Mouse (Mus musculus) myocyte (in vitro differentiated cells): ENCODE data around the gene Gstm7. TPM values are rescaled to one million over a fixed set of nuclear protein-coding genes. Genes with fewer than 3 reads are reported as not detected.

Experiments used
- H3K27me3 ChIP-seq: one replicate; pipeline ENCODE4 v1.6.1; 2011; ENCODE audit not compliant: control insufficient read depth, insufficient read depth, insufficient read length
- H3K36me3 ChIP-seq: one replicate; pipeline ENCODE4 v1.6.1; 2011; ENCODE audit not compliant: control insufficient read depth, insufficient read depth
- H3K4me2 ChIP-seq: one replicate; pipeline ENCODE4 v1.6.1; 2011; ENCODE audit warnings: low read depth, control low read depth
- H3K4me3 ChIP-seq: one replicate; pipeline ENCODE4 v1.5.1; 2011; ENCODE audit warnings: mild to moderate bottlenecking, control low read depth, moderate library complexity
- H3K79me2 ChIP-seq: one replicate; pipeline ENCODE4 v1.6.1; 2011; ENCODE audit not compliant: control insufficient read depth, insufficient read depth
- H3ac ChIP-seq: one replicate; pipeline ENCODE4 v1.6.1; 2011; ENCODE audit not compliant: control insufficient read depth, insufficient read length
- CEBPB ChIP-seq: IDR thresholded peaks from 2 replicates; pipeline ENCODE4 v1.6.1; 2011; ENCODE audit warnings: mild to moderate bottlenecking, moderate library complexity; ENCODE audit not compliant: poor library complexity, insufficient read depth, severe bottlenecking
- E2F4 ChIP-seq: IDR thresholded peaks from one replicate; pipeline ENCODE4 v1.6.1; 2011; ENCODE audit warnings: mild to moderate bottlenecking, control low read depth, moderate library complexity; ENCODE audit not compliant: insufficient read depth
- MAX ChIP-seq: IDR thresholded peaks from one replicate; pipeline ENCODE4 v1.6.1; 2011; ENCODE audit warnings: low read depth, mild to moderate bottlenecking, control low read depth
- MYOD1 ChIP-seq, 3 experiments: IDR thresholded peaks; one replicate each; pipeline ENCODE4 v1.6.1; 2011; ENCODE audit warnings: control low read depth in 2 of 3, low read depth in 2 of 3, mild to moderate bottlenecking in 2 of 3, moderate library complexity in 1 of 3; ENCODE audit not compliant: insufficient read length in 2 of 3, control insufficient read depth in 1 of 3
- MYOG ChIP-seq, 3 experiments: IDR thresholded peaks; one replicate each; pipeline ENCODE4 v1.6.1; 2011; ENCODE audit warnings: control low read depth in 2 of 3, low read depth in 2 of 3, mild to moderate bottlenecking in 2 of 3; ENCODE audit not compliant: insufficient read length in 2 of 3, control insufficient read depth in 1 of 3, insufficient read depth in 1 of 3
- POLR2A ChIP-seq: IDR thresholded peaks from one replicate; pipeline ENCODE4 v1.6.1; 2011; ENCODE audit warnings: low read depth, mild to moderate bottlenecking, control low read depth, moderate library complexity; ENCODE audit not compliant: insufficient read length
- POLR2AphosphoS2 ChIP-seq: IDR thresholded peaks from one replicate; pipeline ENCODE4 v1.6.1; 2011; ENCODE audit warnings: low read depth, control low read depth; ENCODE audit not compliant: insufficient read length
- REST ChIP-seq: IDR thresholded peaks from one replicate; pipeline ENCODE4 v1.6.1; 2011; ENCODE audit warnings: mild to moderate bottlenecking, control low read depth, moderate library complexity; ENCODE audit not compliant: insufficient read depth, insufficient read length
- SRF ChIP-seq: IDR thresholded peaks from one replicate; pipeline ENCODE4 v1.6.1; 2011; ENCODE audit warnings: low read depth; ENCODE audit not compliant: control insufficient read depth, insufficient read length
- TCF12 ChIP-seq: IDR thresholded peaks from one replicate; pipeline ENCODE4 v1.6.1; 2011; ENCODE audit warnings: mild to moderate bottlenecking, control low read depth; ENCODE audit not compliant: poor library complexity, insufficient read depth, severe bottlenecking
- TCF3 ChIP-seq: IDR thresholded peaks from one replicate; pipeline ENCODE4 v1.6.1; 2011; ENCODE audit warnings: low read depth, control low read depth; ENCODE audit not compliant: insufficient read length
- USF1 ChIP-seq: IDR thresholded peaks from one replicate; pipeline ENCODE4 v1.6.1; 2011; ENCODE audit warnings: low read depth, mild to moderate bottlenecking, control low read depth, moderate library complexity
- polyA plus RNA-seq: library from polyadenylated mRNA; unstranded; fragments of >200 nt; fragmentation: generic; extraction: Trizol; gene quantifications from one replicate; pipeline ENCODE4 v1.2.1, GENCODE M21; 2012; ENCODE audit warnings: missing spikeins

The Gstm7 gene
- polyA plus RNA-seq, 1 experiment = 0.50 TPM

DNA sequence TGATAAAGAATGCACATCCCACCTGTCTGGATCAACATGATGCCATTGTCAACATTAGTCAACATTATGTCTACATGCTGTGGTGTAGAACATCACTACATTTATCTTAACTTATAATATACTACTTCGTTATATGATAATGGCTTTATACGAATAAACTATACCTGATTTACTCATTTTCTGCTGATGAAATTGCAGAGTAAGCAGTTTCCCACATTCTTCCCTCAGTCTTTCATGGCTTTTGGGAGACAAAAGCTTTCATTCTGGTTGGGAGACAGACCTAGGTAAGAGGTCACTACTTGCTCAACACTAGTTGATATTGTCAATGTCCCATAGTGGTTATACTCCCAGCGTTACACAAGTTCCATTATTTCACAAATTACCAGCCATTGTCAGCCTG, 6.3 kb downstream of the Gstm7 start:
- H3ac ChIP-seq = no peak overlapping the region
- peaks cover 32% of the 10 kb centered on the region for H3K27me3 ChIP-seq
- no peak overlapping the region for H3K4me2 ChIP-seq
- no peaks in the 10 kb centered on the region for H3K36me3 ChIP-seq
- H3K79me2 ChIP-seq = no peaks in the 10 kb centered on the region
- TF ChIP-seq MYOG (IDR thresholded peaks at IDR 0.05; ENCODE audit: control insufficient read depth in 1 of 3, insufficient read depth in 1 of 3, insufficient read length in 2 of 3, low read depth in 2 of 3) (no peak), CEBPB (no peak), SRF (no peak), MAX (no peak), MYOD1 (IDR thresholded peaks at IDR 0.05; ENCODE audit: control insufficient read depth in 1 of 3, insufficient read length in 2 of 3, low read depth in 2 of 3) (no peak), REST (no peak), POLR2AphosphoS2 (no peak), TCF12 (no peak), USF1 (no peak), E2F4 (no peak), POLR2A (no peak)
- no peak overlapping the region for H3K4me3 ChIP-seq

DNA sequence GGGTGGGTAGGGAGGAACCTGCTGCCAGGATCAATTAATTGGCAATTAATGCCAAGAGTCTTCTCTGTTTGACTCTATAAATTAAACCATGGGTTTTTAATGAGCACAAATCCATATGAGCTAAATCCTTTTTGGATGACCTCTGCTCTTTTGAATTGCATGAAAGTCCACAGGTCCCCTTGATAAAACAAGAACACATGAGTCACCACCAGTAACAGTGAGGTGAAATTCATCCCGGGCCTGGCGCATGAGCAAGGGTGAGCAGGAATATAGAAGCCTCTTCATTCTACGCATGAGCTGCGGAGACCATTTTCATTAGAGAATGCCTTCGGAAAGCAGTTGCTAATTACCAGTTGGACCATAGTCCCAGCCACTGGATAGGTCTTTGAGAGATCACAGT, 11.3 kb downstream of the Gstm7 start:
- Histone ChIP-seq H3ac (no peak overlapping the region), H3K4me3 (no peak overlapping the region), H3K79me2 (no peaks in the 10 kb centered on the region)

DNA sequence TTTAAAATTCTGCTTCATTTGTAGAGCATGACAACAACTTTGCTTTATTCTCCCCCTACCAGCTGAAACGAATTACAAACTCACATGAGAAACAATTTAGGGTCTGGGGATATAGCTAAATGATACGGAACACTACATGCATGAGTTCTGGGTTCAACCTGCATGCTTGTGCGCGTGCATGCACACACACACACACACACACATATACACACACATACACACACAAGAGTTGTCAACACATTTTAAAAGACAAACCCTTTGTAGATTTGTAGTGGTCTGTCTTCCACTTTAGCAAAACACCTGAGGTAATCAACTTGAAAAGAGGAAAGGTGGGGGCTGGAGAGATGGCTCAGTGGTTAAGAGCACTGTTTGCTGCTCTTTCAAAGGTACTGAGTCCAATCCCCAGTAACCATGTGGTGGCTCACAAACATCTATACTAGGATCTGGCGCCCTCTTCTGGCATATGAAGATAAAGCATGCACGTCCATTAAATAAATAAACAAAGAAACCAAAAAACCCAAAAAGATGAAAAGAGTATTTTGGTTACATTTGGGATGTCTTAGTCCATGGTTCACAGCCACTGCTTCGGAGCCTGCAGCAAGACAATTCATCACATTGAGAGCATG, 13.7 kb downstream of the Gstm7 start:
- H3K79me2 ChIP-seq = no peaks in the 10 kb centered on the region
- no peaks in the 10 kb centered on the region for H3K36me3 ChIP-seq
- TF ChIP-seq MAX (no peak), USF1 (no peak), E2F4 (no peak), SRF (no peak), MYOG (IDR thresholded peaks at IDR 0.05; ENCODE audit: control insufficient read depth in 1 of 3, insufficient read depth in 1 of 3, insufficient read length in 2 of 3, low read depth in 2 of 3) (no peak), REST (no peak), POLR2AphosphoS2 (no peak), CEBPB (no peak), TCF12 (no peak), TCF3 (no peak)
- no peak overlapping the region for H3K4me3 ChIP-seq
- no peak overlapping the region for H3ac ChIP-seq
- no peak overlapping the region for H3K4me2 ChIP-seq
- peaks cover 35% of the 10 kb centered on the region for H3K27me3 ChIP-seq

More for the DNA sequence above, 11.3 kb downstream of the Gstm7 start:
- no peaks in the 10 kb centered on the region for H3K36me3 ChIP-seq
- peaks cover 40% of the 10 kb centered on the region for H3K27me3 ChIP-seq
- no peak overlapping the region for H3K4me2 ChIP-seq
- TF ChIP-seq POLR2AphosphoS2 (no peak), MYOG (IDR thresholded peaks at IDR 0.05; ENCODE audit: control insufficient read depth in 1 of 3, insufficient read depth in 1 of 3, insufficient read length in 2 of 3, low read depth in 2 of 3) (no peak), TCF3 (no peak), REST (no peak), SRF (no peak), MYOD1 (IDR thresholded peaks at IDR 0.05; ENCODE audit: control insufficient read depth in 1 of 3, insufficient read length in 2 of 3, low read depth in 2 of 3) (no peak), E2F4 (no peak), MAX (no peak), CEBPB (no peak), POLR2A (no peak), USF1 (no peak), TCF12 (no peak)

DNA sequence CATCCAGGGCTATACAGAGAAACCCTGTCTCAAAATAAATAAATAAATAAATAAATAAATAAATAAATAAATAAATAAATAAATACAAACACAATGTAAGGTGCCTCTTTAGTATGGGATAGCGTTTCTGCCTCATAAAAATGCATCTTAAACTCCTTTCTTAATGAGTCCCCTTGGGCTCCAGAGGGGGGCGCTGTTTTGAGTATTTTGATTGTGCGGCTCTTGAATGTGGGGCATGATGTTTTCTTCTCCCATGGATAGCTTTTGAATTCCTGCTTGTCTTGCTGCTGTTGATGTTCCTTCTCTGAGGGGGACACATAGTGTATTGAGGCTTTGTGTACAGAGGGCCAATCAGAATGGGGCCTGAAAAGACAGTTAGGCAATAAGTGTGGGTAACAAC, 14.5 kb downstream of the Gstm7 start:
- Histone ChIP-seq H3ac (no peak overlapping the region), H3K79me2 (no peaks in the 10 kb centered on the region), H3K4me2 (no peak overlapping the region), H3K36me3 (no peaks in the 10 kb centered on the region), H3K27me3 (peaks cover 38% of the 10 kb centered on the region), H3K4me3 (no peak overlapping the region)
- TF ChIP-seq TCF3 (no peak), USF1 (no peak), CEBPB (no peak), MYOD1 (IDR thresholded peaks at IDR 0.05; ENCODE audit: control insufficient read depth in 1 of 3, insufficient read length in 2 of 3, low read depth in 2 of 3) (no peak), SRF (no peak), REST (no peak), POLR2AphosphoS2 (no peak), E2F4 (no peak), MYOG (IDR thresholded peaks at IDR 0.05; ENCODE audit: control insufficient read depth in 1 of 3, insufficient read depth in 1 of 3, insufficient read length in 2 of 3, low read depth in 2 of 3) (no peak)

DNA sequence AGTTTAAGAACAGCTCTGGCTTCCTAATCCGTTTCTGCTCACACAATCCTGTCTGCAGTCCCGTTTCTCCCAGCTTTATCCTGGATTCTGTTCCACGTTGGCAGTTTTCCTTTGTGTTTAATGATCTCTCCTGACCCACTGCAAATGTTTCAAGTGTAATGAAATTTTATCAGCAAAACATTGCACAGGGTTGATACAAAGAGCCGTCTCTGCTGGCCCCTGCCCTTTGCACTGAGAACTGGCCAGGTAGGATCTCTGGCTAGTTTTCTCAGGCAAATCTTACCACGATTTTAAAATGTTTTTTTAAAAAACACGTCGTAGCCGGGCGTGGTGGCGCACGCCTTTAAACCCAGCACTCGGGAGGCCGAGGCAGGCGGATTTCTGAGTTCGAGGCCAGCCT, 14.9 kb downstream of the Gstm7 start:
- no peak for TF ChIP-seq MYOD1 (IDR thresholded peaks at IDR 0.05; ENCODE audit: control insufficient read depth in 1 of 3, insufficient read length in 2 of 3, low read depth in 2 of 3)
- no peak for TF ChIP-seq USF1
- TF ChIP-seq REST = no peak
- TF ChIP-seq MYOG (IDR thresholded peaks at IDR 0.05; ENCODE audit: control insufficient read depth in 1 of 3, insufficient read depth in 1 of 3, insufficient read length in 2 of 3, low read depth in 2 of 3) = no peak
- TF ChIP-seq TCF3 = no peak
- TF ChIP-seq SRF = no peak
- no peak for TF ChIP-seq CEBPB
- no peak for TF ChIP-seq POLR2AphosphoS2
- no peak for TF ChIP-seq E2F4
- TF ChIP-seq POLR2A = no peak
- TF ChIP-seq MAX = no peak
- no peak for TF ChIP-seq TCF12
- no peak overlapping the region for H3K4me3 ChIP-seq
- H3K36me3 ChIP-seq = no peaks in the 10 kb centered on the region

More for the DNA sequence above, 14.9 kb downstream of the Gstm7 start:
- Histone ChIP-seq H3K27me3 (peaks cover 39% of the 10 kb centered on the region), H3ac (no peak overlapping the region), H3K79me2 (no peaks in the 10 kb centered on the region), H3K4me2 (no peak overlapping the region)
